Mouse (Mus musculus) G1E (cell line): ENCODE data around the gene Prdm12. TPM values are rescaled to one million over a fixed set of nuclear protein-coding genes. Genes with fewer than 3 reads are reported as not detected.

ENCODE experiments used
- ATAC-seq: 2 replicates; pipeline ENCODE4 v1.8.0; 2016; ENCODE audit warnings: mild to moderate bottlenecking; ENCODE audit not compliant: insufficient number of reproducible peaks, poor library complexity, low FRiP score, severe bottlenecking; ENCODE audit errors: extremely low read depth
- DNase-seq: peaks from one replicate; pipeline ENCODE4 v3.0.0; 2012; ENCODE audit warnings: low spot score
- H3K27me3 ChIP-seq: 2 replicates; pipeline ENCODE4 v1.6.1; 2012; ENCODE audit warnings: mild to moderate bottlenecking, low read length, inconsistent platforms; ENCODE audit not compliant: insufficient read depth
- H3K36me3 ChIP-seq: replicated peaks from 2 replicates; pipeline ENCODE3; 2012; ENCODE audit warnings: mild to moderate bottlenecking, inconsistent platforms
- H3K4me1 ChIP-seq: 2 replicates; pipeline ENCODE4 v1.6.1; 2012; ENCODE audit warnings: low read depth, low read length, inconsistent platforms, mixed read lengths; ENCODE audit not compliant: insufficient read depth
- H3K4me3 ChIP-seq: 2 replicates; pipeline ENCODE4 v1.5.1; 2012; ENCODE audit warnings: low read depth, mild to moderate bottlenecking, inconsistent platforms, low read length, moderate library complexity, mixed read lengths
- H3K9me3 ChIP-seq: replicated peaks from 2 replicates; pipeline ENCODE4 v1.6.1; 2012; ENCODE audit warnings: inconsistent platforms
- CTCF ChIP-seq: IDR thresholded peaks from 2 replicates; pipeline ENCODE4 v1.5.1; 2012; ENCODE audit warnings: low read depth, low read length, inconsistent platforms, mixed read lengths
- GATA1 ChIP-seq: IDR thresholded peaks from 2 replicates; pipeline ENCODE4 v1.6.1; 2012; ENCODE audit warnings: borderline replicate concordance, low read length, inconsistent platforms, mixed read lengths
- GATA2 ChIP-seq: IDR thresholded peaks from 2 replicates; pipeline ENCODE4 v1.6.1; 2012; ENCODE audit warnings: low read depth, low read length, inconsistent platforms, borderline replicate concordance
- POLR2AphosphoS5 ChIP-seq: IDR thresholded peaks from 2 replicates; pipeline ENCODE4 v1.6.1; 2012; ENCODE audit warnings: low read depth, low read length, inconsistent platforms; ENCODE audit not compliant: insufficient replicate concordance
- TAL1 ChIP-seq: conservative IDR thresholded peaks from 2 replicates; pipeline ENCODE4 v1.6.1; 2012; ENCODE audit warnings: low read depth, low read length, inconsistent platforms, mixed read lengths
- polyA plus RNA-seq: library from polyadenylated mRNA; stranded (reverse); fragments of >175 nt; gene quantifications from 2 replicates; pipeline ENCODE4 v1.2.3, GENCODE M21; 2012
- total RNA-seq, 2 experiments: library from RNA; stranded (forward) in 1 of 2; stranded (reverse) in 1 of 2; fragments of 200-1000 nt in 1 of 2; fragments of >200 nt in 1 of 2; fragmentation: Nextera tagmentation in 1 of 2; gene quantifications; 2 replicates each; pipeline ENCODE4 v1.2.3; 2014 to 2017

Gene Prdm12
- total and polyA plus RNA-seq, 3 experiments = 0.11 TPM; not detected in 2

GRCm38 (mm10) chr2:31636138-31636741, 3.6 kb upstream of the Prdm12 start:
- no peak for TF ChIP-seq TAL1
- TF ChIP-seq GATA2 = no peak
- TF ChIP-seq POLR2AphosphoS5 = no peak
- TF ChIP-seq GATA1 = no peak
- TF ChIP-seq CTCF = no peak
- DNase-seq = no peak
- ATAC-seq = no peak
- H3K27me3 ChIP-seq = peaks cover 71% of the 10 kb centered on the region
- no peaks in the 10 kb centered on the region for H3K36me3 ChIP-seq
- H3K4me1 ChIP-seq = no peaks in the 10 kb centered on the region
- no peak overlapping the region for H3K4me3 ChIP-seq
- peaks cover 11% of the 10 kb centered on the region for H3K9me3 ChIP-seq

DNA sequence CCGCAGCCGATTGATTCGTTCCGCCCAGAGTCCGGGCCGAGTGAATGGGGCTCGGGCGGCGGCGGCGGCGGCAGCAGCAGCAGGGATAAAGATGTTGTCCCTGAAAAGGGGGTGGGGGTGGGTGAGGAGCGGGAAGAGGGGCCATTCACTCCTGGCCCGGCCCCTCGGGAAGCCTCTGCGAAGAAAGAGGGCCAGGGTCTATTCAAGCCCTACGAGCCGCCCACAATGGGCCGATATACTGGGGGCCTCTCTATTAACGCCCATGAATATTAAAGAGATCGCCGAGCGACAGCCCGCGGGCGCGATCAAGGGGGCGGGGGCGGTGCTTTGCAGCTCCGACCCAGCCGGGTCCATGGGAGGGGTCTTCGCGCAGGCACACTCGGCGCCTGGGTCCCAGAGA, 3.1 kb upstream of the Prdm12 start:
- no peaks in the 10 kb centered on the region for H3K4me1 ChIP-seq
- H3K9me3 ChIP-seq = peaks cover 11% of the 10 kb centered on the region
- no peaks in the 10 kb centered on the region for H3K36me3 ChIP-seq
- peaks cover 75% of the 10 kb centered on the region for H3K27me3 ChIP-seq
- ATAC-seq (no peak), DNase-seq (no peak)
- no peak overlapping the region for H3K4me3 ChIP-seq
- TF ChIP-seq TAL1 (no peak), CTCF (no peak), GATA2 (no peak), POLR2AphosphoS5 (no peak), GATA1 (no peak)

DNA sequence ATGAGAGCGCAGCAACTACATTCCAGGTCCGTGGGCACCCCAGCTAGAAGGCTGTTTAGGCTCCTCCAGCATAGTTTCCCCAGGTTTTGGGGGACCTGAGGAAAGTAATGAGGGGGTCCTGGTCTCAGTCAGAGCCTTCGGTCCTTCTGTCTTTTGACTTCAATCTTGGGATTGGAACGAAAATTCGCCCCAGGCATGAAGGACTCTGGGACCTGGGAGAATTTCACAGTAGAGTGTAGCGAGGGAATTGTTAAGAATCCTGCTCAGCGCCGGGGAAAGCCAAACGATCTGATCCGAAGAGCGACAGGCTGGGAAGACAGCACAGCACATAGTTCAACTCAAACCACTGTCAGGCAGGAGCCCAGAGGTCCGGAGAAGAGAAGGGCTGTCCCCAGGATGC, 2.5 kb upstream of the Prdm12 start:
- TF ChIP-seq POLR2AphosphoS5 = no peak
- TF ChIP-seq GATA1 = no peak
- Histone ChIP-seq H3K9me3 (peaks cover 11% of the 10 kb centered on the region), H3K27me3 (peaks cover 80% of the 10 kb centered on the region), H3K36me3 (no peaks in the 10 kb centered on the region), H3K4me1 (no peaks in the 10 kb centered on the region), H3K4me3 (no peak overlapping the region)
- DNase-seq = no peak
- no peak for ATAC-seq

DNA sequence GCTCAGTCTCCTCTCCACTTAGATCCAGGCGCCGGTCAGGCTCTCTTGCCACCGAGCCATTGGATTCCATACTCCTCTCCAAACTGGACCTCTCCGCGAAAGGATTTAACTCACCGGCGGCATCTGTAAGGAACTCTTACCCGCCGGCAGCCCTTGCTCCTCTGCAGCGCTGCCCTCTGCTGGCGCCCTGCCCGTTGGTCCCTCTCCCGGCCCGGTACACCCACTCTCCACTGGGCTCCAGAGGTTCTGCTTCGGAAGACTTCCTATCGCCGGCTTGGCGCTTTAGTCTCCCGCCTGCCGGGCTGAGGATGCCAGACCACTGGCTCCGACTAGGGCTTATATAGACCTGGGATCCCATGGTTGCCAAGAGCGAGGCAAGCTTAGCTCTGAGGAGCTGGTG, 2.0 kb upstream of the Prdm12 start:
- DNase-seq = no peak

GRCm38 (mm10) chr2:31638581-31639465, 1.0 kb upstream of the Prdm12 start:
- TF ChIP-seq CTCF (no peak), GATA2 (no peak), POLR2AphosphoS5 (no peak), GATA1 (no peak), TAL1 (no peak)
- no peaks in the 10 kb centered on the region for H3K4me1 ChIP-seq
- H3K9me3 ChIP-seq = peaks cover 11% of the 10 kb centered on the region
- DNase-seq (no peak), ATAC-seq (no peak)
- H3K4me3 ChIP-seq = no peak overlapping the region
- H3K27me3 ChIP-seq = peaks cover 90% of the 10 kb centered on the region
- H3K36me3 ChIP-seq = no peaks in the 10 kb centered on the region

More for the DNA sequence above, 2.0 kb upstream of the Prdm12 start:
- Histone ChIP-seq H3K4me1 (no peaks in the 10 kb centered on the region), H3K36me3 (no peaks in the 10 kb centered on the region), H3K4me3 (no peak overlapping the region), H3K27me3 (peaks cover 84% of the 10 kb centered on the region), H3K9me3 (peaks cover 11% of the 10 kb centered on the region)
- no peak for ATAC-seq
- TF ChIP-seq GATA1 (no peak), TAL1 (no peak), GATA2 (no peak), POLR2AphosphoS5 (no peak), CTCF (no peak)

- TF ChIP-seq GATA2 = no peak
- TF ChIP-seq CTCF = no peak
- TF ChIP-seq POLR2AphosphoS5 = no peak
- no peak for TF ChIP-seq TAL1
- TF ChIP-seq GATA1 = no peak
- DNase-seq (no peak), ATAC-seq (no peak)
- Histone ChIP-seq H3K36me3 (no peaks in the 10 kb centered on the region), H3K4me3 (no peak overlapping the region), H3K27me3 (peaks cover 89% of the 10 kb centered on the region), H3K9me3 (peaks cover 11% of the 10 kb centered on the region), H3K4me1 (no peaks in the 10 kb centered on the region)
Measured at GRCm38 (mm10) chr2:31639466-31639760, 424 bp upstream of the Prdm12 start.
